ENCODE assay signal across 8 mouse cellular contexts in genomic region chr17:72997301-72997921, GRCm38 (mm10).
DNase-seq lines count a peak whose midpoint lies in the region; ATAC-seq lines count a peak whose summit lies in the region.

No protein-coding gene starts in this region.

- no peak overlapping the region for H3K4me2 ChIP-seq in kidney, embryonic 16.5 days (replicated peaks; ENCODE audit: low read depth, low read length)
- no peak overlapping the region for H3K4me2 ChIP-seq in embryonic facial prominence, embryonic 14.5 days (ENCODE audit: low read depth, low read length)
- H3K4me2 ChIP-seq in hindbrain, embryonic 15.5 days = no peak overlapping the region
- 0 out of 2 replicates have a peak overlapping the region, but pooled peaks have one; percentile 12 for H3K4me2 ChIP-seq in neural tube, embryonic 11.5 days (ENCODE audit: low read depth)

- H3K9me3 ChIP-seq in kidney, embryonic 16.5 days (ENCODE audit: low read length) = no peaks in the 10 kb centered on the region
- H3K9me3 ChIP-seq in embryonic facial prominence, embryonic 14.5 days (ENCODE audit: control insufficient read depth, low read length) = no peaks in the 10 kb centered on the region
- H3K9me3 ChIP-seq in hindbrain, embryonic 15.5 days = no peaks in the 10 kb centered on the region
- H3K9me3 ChIP-seq in neural tube, embryonic 11.5 days (ENCODE audit: control insufficient read depth, low read length) = no peaks in the 10 kb centered on the region

- H3K36me3 ChIP-seq in kidney, embryonic 16.5 days (ENCODE audit: insufficient read depth, low read length) = no peaks in the 10 kb centered on the region
- no peaks in the 10 kb centered on the region for H3K36me3 ChIP-seq in embryonic facial prominence, embryonic 14.5 days (ENCODE audit: control insufficient read depth, insufficient read depth, low read length)
- H3K36me3 ChIP-seq in hindbrain, embryonic 15.5 days = no peaks in the 10 kb centered on the region
- no peaks in the 10 kb centered on the region for H3K36me3 ChIP-seq in neural tube, embryonic 11.5 days (ENCODE audit: control insufficient read depth, insufficient read depth, low read length)

- peak; percentile 82 for ATAC-seq in kidney, embryonic 16.5 days (ENCODE audit: low FRiP score, low TSS enrichment)
- peak; percentile 63 for ATAC-seq in embryonic facial prominence, embryonic 14.5 days (ENCODE audit: low read depth)
- 0 out of 2 replicates have a peak, but pooled peaks have one; percentile 69 for ATAC-seq in hindbrain, embryonic 15.5 days (ENCODE audit: low FRiP score, low read depth)
- ATAC-seq in neural tube, embryonic 11.5 days (ENCODE audit: insufficient read depth, low FRiP score, low TSS enrichment) = peak; percentile 53
- no peak for ATAC-seq in cerebellum, adult (ENCODE audit: insufficient number of reproducible peaks, low FRiP score, low TSS enrichment)

- WGBS in kidney, embryonic 16.5 days = 3% methylated on average over 5 of the region's 5 CpGs
- WGBS in embryonic facial prominence, embryonic 14.5 days = 20% methylated on average over 5 of the region's 5 CpGs
- WGBS in hindbrain, embryonic 15.5 days = 7% methylated on average over 5 of the region's 5 CpGs
- WGBS in neural tube, embryonic 11.5 days = 7% methylated on average over 5 of the region's 5 CpGs

- peak overlapping the region; percentile 60 for H3K27ac ChIP-seq in kidney, embryonic 16.5 days (ENCODE audit: low read length)
- no peak overlapping the region for H3K27ac ChIP-seq in embryonic facial prominence, embryonic 14.5 days (replicated peaks; ENCODE audit: low read depth, low read length)
- H3K27ac ChIP-seq in hindbrain, embryonic 15.5 days (replicated peaks) = no peak overlapping the region
- H3K27ac ChIP-seq in neural tube, embryonic 11.5 days (ENCODE audit: low read depth, low read length) = 0 out of 2 replicates have a peak overlapping the region, but pooled peaks have one; percentile 20

- no peak overlapping the region for H3K4me3 ChIP-seq in kidney, embryonic 16.5 days (ENCODE audit: low read length)
- no peak overlapping the region for H3K4me3 ChIP-seq in embryonic facial prominence, embryonic 14.5 days (ENCODE audit: low read depth, low read length)
- H3K4me3 ChIP-seq in hindbrain, embryonic 15.5 days = no peak overlapping the region
- no peak overlapping the region for H3K4me3 ChIP-seq in neural tube, embryonic 11.5 days (ENCODE audit: low read depth, low read length)

- peaks cover 17% of the 10 kb centered on the region for H3K4me1 ChIP-seq in kidney, embryonic 16.5 days (ENCODE audit: insufficient read depth, low read length)
- H3K4me1 ChIP-seq in embryonic facial prominence, embryonic 14.5 days (ENCODE audit: control insufficient read depth, insufficient read depth, low read length) = peaks cover 9% of the 10 kb centered on the region; the same call in 1 of the 2 replicates
- peaks cover 13% of the 10 kb centered on the region for H3K4me1 ChIP-seq in hindbrain, embryonic 15.5 days (replicated peaks)
- peaks cover 13% of the 10 kb centered on the region for H3K4me1 ChIP-seq in neural tube, embryonic 11.5 days (ENCODE audit: control insufficient read depth, insufficient read depth, low read length)

- no peak overlapping the region for H3K9ac ChIP-seq in kidney, embryonic 16.5 days (replicated peaks; ENCODE audit: low read length)
- no peak overlapping the region for H3K9ac ChIP-seq in embryonic facial prominence, embryonic 14.5 days (ENCODE audit: low read depth, low read length)
- no peak overlapping the region for H3K9ac ChIP-seq in hindbrain, embryonic 15.5 days
- H3K9ac ChIP-seq in neural tube, embryonic 11.5 days (ENCODE audit: low read length) = peak overlapping the region; percentile 10; the same call in 1 of the 2 replicates

- DNase-seq in kidney, adult 18-20 months = no peak
- peak; percentile 31 for DNase-seq in embryonic facial prominence, embryonic 14.5 days (ENCODE audit: low spot score)
- DNase-seq in neural tube, embryonic 11.5 days (ENCODE audit: low spot score) = peak; percentile 40
- DNase-seq in cerebellum, adult 11-12 months = no peak
- DNase-seq in T-cell, adult 2 months (ENCODE audit: low spot score) = no peak

- no peaks in the 10 kb centered on the region for H3K27me3 ChIP-seq in kidney, embryonic 16.5 days (ENCODE audit: insufficient read depth, low read length)
- no peaks in the 10 kb centered on the region for H3K27me3 ChIP-seq in embryonic facial prominence, embryonic 14.5 days (replicated peaks; ENCODE audit: control insufficient read depth, insufficient read depth, low read length)
- H3K27me3 ChIP-seq in hindbrain, embryonic 15.5 days = no peaks in the 10 kb centered on the region
- no peaks in the 10 kb centered on the region for H3K27me3 ChIP-seq in neural tube, embryonic 11.5 days (ENCODE audit: control insufficient read depth, insufficient read depth, low read length)

Comparison
In these comparisons a context has a peak if more than half of its experiments do, and no peak if none do; other contexts are left out.
1. H3K27ac ChIP-seq: peak in kidney, embryonic 16.5 days (single experiment) and neural tube, embryonic 11.5 days (single experiment); none in embryonic facial prominence, embryonic 14.5 days (single experiment) and hindbrain, embryonic 15.5 days (single experiment).
2. DNase-seq: peak in embryonic facial prominence, embryonic 14.5 days (single experiment) and neural tube, embryonic 11.5 days (single experiment); none in kidney, adult 18-20 months (single experiment), cerebellum, adult 11-12 months (single experiment) and T-cell, adult 2 months (single experiment).